In the genomic region with DNA sequence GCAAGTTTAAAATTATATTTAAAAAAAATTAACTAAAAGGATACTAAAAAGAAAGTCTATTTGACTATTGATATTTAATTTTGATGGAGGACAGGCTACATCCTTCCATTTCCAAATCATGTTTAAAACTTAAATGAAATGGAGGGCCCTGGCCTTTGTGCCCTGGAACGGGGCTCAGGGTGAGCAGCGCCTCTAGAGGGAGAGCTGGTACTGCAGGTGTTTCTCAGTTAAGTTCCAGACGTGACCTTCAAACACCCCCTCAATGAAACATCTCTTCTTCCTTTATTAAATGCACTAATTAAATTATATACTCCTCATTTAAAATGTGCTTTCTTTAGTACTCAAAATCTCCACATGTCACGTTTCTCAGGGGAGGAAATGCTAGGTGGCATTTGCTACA, we compare ENCODE assay signal across 8 mouse cellular contexts.
A peak's percentile ranks its signal among the peaks of the same experiment; 100 is the strongest.
DNase-seq lines count a peak whose midpoint lies in the region; ATAC-seq lines count a peak whose summit lies in the region.

No protein-coding gene starts in this region.

- H3K4me1 ChIP-seq in intestine, embryonic 14.5 days (replicated peaks; ENCODE audit: control insufficient read depth, insufficient read depth, low read length): peaks cover 25% of the 10 kb centered on the region
- peaks cover 11% of the 10 kb centered on the region for H3K4me1 ChIP-seq in intestine, embryonic 15.5 days (replicated peaks)
- peaks cover 49% of the 10 kb centered on the region for H3K4me1 ChIP-seq in hindbrain, embryonic 13.5 days (replicated peaks)
- peaks cover 52% of the 10 kb centered on the region for H3K4me1 ChIP-seq in midbrain, embryonic 14.5 days (ENCODE audit: control insufficient read depth, insufficient read depth, low read length)

- no peaks in the 10 kb centered on the region for H3K36me3 ChIP-seq in intestine, embryonic 14.5 days (ENCODE audit: control insufficient read depth, insufficient read depth, low read length)
- no peaks in the 10 kb centered on the region for H3K36me3 ChIP-seq in intestine, embryonic 15.5 days
- H3K36me3 ChIP-seq in hindbrain, embryonic 13.5 days: no peaks in the 10 kb centered on the region
- H3K36me3 ChIP-seq in midbrain, embryonic 14.5 days (ENCODE audit: control insufficient read depth, insufficient read depth, low read length): no peaks in the 10 kb centered on the region

- H3K9ac ChIP-seq in intestine, embryonic 14.5 days (ENCODE audit: low read length): no peak overlapping the region
- H3K9ac ChIP-seq in intestine, embryonic 15.5 days: no peak overlapping the region
- H3K9ac ChIP-seq in hindbrain, embryonic 13.5 days: 0 out of 2 replicates have a peak overlapping the region, but pooled peaks have one; percentile 52
- no peak overlapping the region; the same call in 1 of the 2 replicates for H3K9ac ChIP-seq in midbrain, embryonic 14.5 days (replicated peaks; ENCODE audit: low read length)

- peak; percentile 67 for DNase-seq in intestine, embryonic 14.5 days (ENCODE audit: low spot score)
- peak; percentile 53 for DNase-seq in MN1 (ENCODE audit: low spot score)
- DNase-seq in embryo, embryonic 11 days: peak; percentile 73
- DNase-seq in midbrain, embryonic 14.5 days: peak; percentile 77
- no peak for DNase-seq in frontal cortex, postnatal 14 days (ENCODE audit: low spot score in 2 of 2)
- no peak for DNase-seq in urinary bladder, postnatal 36 days (ENCODE audit: low spot score in 2 of 2)

- no peak overlapping the region for H3K27ac ChIP-seq in intestine, embryonic 14.5 days (ENCODE audit: low read depth)
- H3K27ac ChIP-seq in intestine, embryonic 15.5 days: no peak overlapping the region
- peak overlapping the region; percentile 98 for H3K27ac ChIP-seq in hindbrain, embryonic 13.5 days
- peak overlapping the region; percentile 98 for H3K27ac ChIP-seq in midbrain, embryonic 14.5 days (replicated peaks; ENCODE audit: low read depth, low read length)

- no peak for ATAC-seq in intestine, embryonic 14.5 days (replicated peaks; ENCODE audit: low FRiP score, low TSS enrichment, low read depth)
- ATAC-seq in intestine, embryonic 15.5 days: no peak
- ATAC-seq in hindbrain, embryonic 13.5 days (ENCODE audit: low FRiP score): no peak
- no peak for ATAC-seq in midbrain, embryonic 14.5 days (ENCODE audit: low FRiP score, low TSS enrichment)

- H3K9me3 ChIP-seq in intestine, embryonic 14.5 days (ENCODE audit: control insufficient read depth, low read length): no peaks in the 10 kb centered on the region
- H3K9me3 ChIP-seq in intestine, embryonic 15.5 days: no peaks in the 10 kb centered on the region
- no peaks in the 10 kb centered on the region for H3K9me3 ChIP-seq in hindbrain, embryonic 13.5 days
- no peaks in the 10 kb centered on the region for H3K9me3 ChIP-seq in midbrain, embryonic 14.5 days (ENCODE audit: control insufficient read depth, low read length)

- H3K27me3 ChIP-seq in intestine, embryonic 14.5 days (replicated peaks; ENCODE audit: control insufficient read depth, insufficient read depth, low read length): no peaks in the 10 kb centered on the region
- no peaks in the 10 kb centered on the region for H3K27me3 ChIP-seq in intestine, embryonic 15.5 days (replicated peaks)
- no peaks in the 10 kb centered on the region for H3K27me3 ChIP-seq in hindbrain, embryonic 13.5 days
- no peaks in the 10 kb centered on the region for H3K27me3 ChIP-seq in midbrain, embryonic 14.5 days (ENCODE audit: control insufficient read depth, insufficient read depth, low read length)

- 41% methylated on average over 4 of the region's 4 CpGs for WGBS in intestine, embryonic 14.5 days
- WGBS in intestine, embryonic 15.5 days: 45% methylated on average over 4 of the region's 4 CpGs
- 17% methylated on average over 4 of the region's 4 CpGs for WGBS in hindbrain, embryonic 13.5 days
- 3% methylated on average over 4 of the region's 4 CpGs for WGBS in midbrain, embryonic 14.5 days

- H3K4me3 ChIP-seq in intestine, embryonic 14.5 days (ENCODE audit: low read depth, low read length): no peak overlapping the region
- no peak overlapping the region for H3K4me3 ChIP-seq in intestine, embryonic 15.5 days (replicated peaks)
- H3K4me3 ChIP-seq in hindbrain, embryonic 13.5 days: no peak overlapping the region
- no peak overlapping the region for H3K4me3 ChIP-seq in midbrain, embryonic 14.5 days (replicated peaks; ENCODE audit: low read depth, low read length)

- H3K4me2 ChIP-seq in intestine, embryonic 14.5 days (ENCODE audit: low read length): no peak overlapping the region
- H3K4me2 ChIP-seq in intestine, embryonic 15.5 days (replicated peaks): no peak overlapping the region
- H3K4me2 ChIP-seq in hindbrain, embryonic 13.5 days: peak overlapping the region; percentile 55; the same call in 1 of the 2 replicates
- peak overlapping the region; percentile 62 for H3K4me2 ChIP-seq in midbrain, embryonic 14.5 days (ENCODE audit: low read length)

Comparison
In these comparisons a context has a peak if more than half of its experiments do, and no peak if none do; other contexts are left out.
1. DNase-seq: peak in intestine, embryonic 14.5 days (single experiment), MN1 (single experiment), embryo, embryonic 11 days (single experiment) and midbrain, embryonic 14.5 days (single experiment); none in frontal cortex, postnatal 14 days (0 of 2) and urinary bladder, postnatal 36 days (0 of 2).
2. H3K27ac ChIP-seq: peak in hindbrain, embryonic 13.5 days (single experiment) and midbrain, embryonic 14.5 days (single experiment); none in intestine, embryonic 14.5 days (single experiment) and intestine, embryonic 15.5 days (single experiment).
3. H3K4me2 ChIP-seq: peak in hindbrain, embryonic 13.5 days (single experiment) and midbrain, embryonic 14.5 days (single experiment); none in intestine, embryonic 14.5 days (single experiment) and intestine, embryonic 15.5 days (single experiment).